Mouse (Mus musculus): Measurements from ENCODE around the gene Olfr538. TPM values are rescaled to one million over a fixed set of nuclear protein-coding genes. Genes with fewer than 3 reads are reported as not detected.
"Not testable (repeated sequence)": the region's sequence is repeated elsewhere in the genome, so short reads cannot be mapped to it uniquely, and the experiment has no call there.

The Olfr538 gene
- not detected in 2 replicates for polyA plus RNA-seq (2014; fragmentation: Nextera tagmentation; extraction: Ambion mirVana)

DNA sequence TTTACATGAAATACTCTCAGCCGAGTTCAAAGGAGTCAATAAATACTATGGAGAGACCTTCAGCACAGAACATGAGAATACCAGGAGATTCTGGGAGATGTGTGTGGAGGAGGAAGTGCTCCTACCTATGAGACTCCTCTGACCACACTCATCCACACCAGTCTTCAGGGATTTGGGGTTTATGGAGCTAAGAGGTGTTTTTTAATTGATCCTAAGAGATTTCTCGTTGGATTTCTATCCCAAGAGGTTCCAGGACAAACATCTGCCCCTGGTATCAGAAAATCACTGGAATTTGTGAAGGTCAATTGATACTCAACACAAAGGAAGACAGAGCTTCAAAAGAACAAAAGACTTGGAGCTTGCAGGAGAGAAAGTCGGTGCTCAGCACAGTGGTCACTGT, at the start of gene Olfr538:
Gene Olfr538 (plus strand): TSS at position 301 of the 400 bp plus-strand sequence.
- no peaks in the 10 kb centered on the region for H3K4me1 ChIP-seq (ENCODE audit: control insufficient read depth, insufficient read depth, low read length)
- ATAC-seq (ENCODE audit: insufficient read depth, low FRiP score, low TSS enrichment) (no peak), DNase-seq (ENCODE audit: low spot score) (no peak)
- H3K9ac ChIP-seq (ENCODE audit: low read length) = no peak within 1 kb of the TSS
- no peaks in the 10 kb centered on the region for H3K36me3 ChIP-seq (ENCODE audit: control insufficient read depth, insufficient read depth, low read length)
- H3K9me3 ChIP-seq (ENCODE audit: control insufficient read depth, low read length) = no peaks in the 10 kb centered on the region
- H3K27ac ChIP-seq (ENCODE audit: low read depth, low read length) = no peak within 1 kb of the TSS
- H3K27me3 ChIP-seq (ENCODE audit: control insufficient read depth, insufficient read depth, low read length) = no peaks in the 10 kb centered on the region
- H3K4me2 ChIP-seq (ENCODE audit: low read depth) = no peak within 1 kb of the TSS
- no peak within 1 kb of the TSS for H3K4me3 ChIP-seq (ENCODE audit: low read depth, low read length)
- 67% methylated on average over 3 of the region's 3 CpGs for WGBS

DNA sequence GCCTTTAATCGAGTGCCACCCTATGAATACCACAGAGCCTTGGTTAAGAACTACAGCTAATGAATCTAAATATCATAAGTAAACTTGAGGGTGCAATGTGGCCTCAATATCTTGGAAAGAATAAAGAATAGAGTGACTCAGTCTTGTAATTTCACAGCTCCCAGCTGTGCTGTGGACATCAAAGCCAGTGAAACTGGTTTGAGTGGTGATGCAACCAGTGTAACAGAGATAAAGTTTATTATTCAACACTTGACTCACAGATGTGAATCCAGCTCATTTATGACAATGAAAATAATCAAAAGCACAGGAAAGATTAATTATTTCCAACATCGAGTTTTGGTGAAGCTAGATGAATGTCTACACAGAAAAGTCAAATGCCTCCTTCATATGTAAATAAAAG, 27.9 kb upstream of the Olfr538 start:
- Histone ChIP-seq H3K9me3 (ENCODE audit: control insufficient read depth, low read length) (no peaks in the 10 kb centered on the region), H3K4me1 (ENCODE audit: control insufficient read depth, insufficient read depth, low read length) (no peaks in the 10 kb centered on the region), H3K27ac (ENCODE audit: low read depth, low read length) (no peak overlapping the region), H3K9ac (ENCODE audit: low read length) (no peak overlapping the region), H3K27me3 (ENCODE audit: control insufficient read depth, insufficient read depth, low read length) (no peaks in the 10 kb centered on the region), H3K4me3 (ENCODE audit: low read depth, low read length) (no peak overlapping the region), H3K4me2 (ENCODE audit: low read depth) (no peak overlapping the region), H3K36me3 (ENCODE audit: control insufficient read depth, insufficient read depth, low read length) (no peaks in the 10 kb centered on the region)
- DNase-seq (ENCODE audit: low spot score) (no peak), ATAC-seq (ENCODE audit: insufficient read depth, low FRiP score, low TSS enrichment) (no peak)
- WGBS = 83% methylated on average over 2 of the region's 2 CpGs

GRCm38 (mm10) chr7:140600969-140601368, 33.3 kb downstream of the Olfr538 start, which contains the start of gene Olfr46:
Gene Olfr46 (plus strand): TSS chr7:140601269.
- ATAC-seq (ENCODE audit: insufficient read depth, low FRiP score, low TSS enrichment); H3K4me3 ChIP-seq (ENCODE audit: low read depth, low read length); H3K27me3 ChIP-seq (ENCODE audit: control insufficient read depth, insufficient read depth, low read length); H3K4me1 ChIP-seq (ENCODE audit: control insufficient read depth, insufficient read depth, low read length); DNase-seq (ENCODE audit: low spot score); H3K4me2 ChIP-seq (ENCODE audit: low read depth); H3K9me3 ChIP-seq (ENCODE audit: control insufficient read depth, low read length); H3K36me3 ChIP-seq (ENCODE audit: control insufficient read depth, insufficient read depth, low read length); H3K27ac ChIP-seq (ENCODE audit: low read depth, low read length); H3K9ac ChIP-seq (ENCODE audit: low read length): not testable (repeated sequence)
- 81% methylated on average over 2 of the region's 2 CpGs for WGBS

Other genes starting within 250 kb of the Olfr538 start
- not detected in 2 replicates for gene Olfr525, start 247.0 kb upstream of the Olfr538 start, polyA plus RNA-seq (2014; fragmentation: Nextera tagmentation; extraction: Ambion mirVana)
- gene Olfr527, start 233.9 kb upstream of the Olfr538 start, polyA plus RNA-seq (2014; fragmentation: Nextera tagmentation; extraction: Ambion mirVana) = not detected in 2 replicates
- gene Olfr60, start 206.2 kb upstream of the Olfr538 start, polyA plus RNA-seq (2014; fragmentation: Nextera tagmentation; extraction: Ambion mirVana) = not detected in 2 replicates
- not detected in 2 replicates for gene Olfr530, start 191.6 kb upstream of the Olfr538 start, polyA plus RNA-seq (2014; fragmentation: Nextera tagmentation; extraction: Ambion mirVana)
- not detected in 2 replicates for gene Olfr531, start 165.0 kb upstream of the Olfr538 start, polyA plus RNA-seq (2014; fragmentation: Nextera tagmentation; extraction: Ambion mirVana)
- not detected in 2 replicates for gene Olfr532, start 146.2 kb upstream of the Olfr538 start, polyA plus RNA-seq (2014; fragmentation: Nextera tagmentation; extraction: Ambion mirVana)
- not detected in 2 replicates for gene Olfr533, start 104.5 kb upstream of the Olfr538 start, polyA plus RNA-seq (2014; fragmentation: Nextera tagmentation; extraction: Ambion mirVana)
- gene Olfr535, start 83.7 kb upstream of the Olfr538 start, polyA plus RNA-seq (2014; fragmentation: Nextera tagmentation; extraction: Ambion mirVana) = not detected in 2 replicates
- gene Olfr536, start 60.5 kb upstream of the Olfr538 start, polyA plus RNA-seq (2014; fragmentation: Nextera tagmentation; extraction: Ambion mirVana) = not detected in 2 replicates
- not detected in 2 replicates for gene Olfr46, start 33.4 kb downstream of the Olfr538 start, polyA plus RNA-seq (2014; fragmentation: Nextera tagmentation; extraction: Ambion mirVana)
- not detected in 2 replicates for gene Olfr61, start 61.1 kb downstream of the Olfr538 start, polyA plus RNA-seq (2014; fragmentation: Nextera tagmentation; extraction: Ambion mirVana)
- gene Olfr53, start 78.6 kb downstream of the Olfr538 start, polyA plus RNA-seq (2014; fragmentation: Nextera tagmentation; extraction: Ambion mirVana) = not detected in 2 replicates
- not detected in 2 replicates for gene Olfr539, start 92.0 kb downstream of the Olfr538 start, polyA plus RNA-seq (2014; fragmentation: Nextera tagmentation; extraction: Ambion mirVana)
- gene Olfr45, start 114.1 kb downstream of the Olfr538 start, polyA plus RNA-seq (2014; fragmentation: Nextera tagmentation; extraction: Ambion mirVana) = not detected in 2 replicates
- not detected in 2 replicates for gene Olfr541, start 129.4 kb downstream of the Olfr538 start, polyA plus RNA-seq (2014; fragmentation: Nextera tagmentation; extraction: Ambion mirVana)
- not detected in 2 replicates for gene Cyp2e1, start 195.9 kb downstream of the Olfr538 start, polyA plus RNA-seq (2014; fragmentation: Nextera tagmentation; extraction: Ambion mirVana)
- 0.22 TPM in 1 of 2 replicates, not detected in the other for gene Syce1, start 220.0 kb downstream of the Olfr538 start, polyA plus RNA-seq (2014; fragmentation: Nextera tagmentation; extraction: Ambion mirVana)

Data from neural tube, embryonic 11.5 days (tissue).